Mouse (Mus musculus): ENCODE results near the gene Auts2. TPM values are rescaled to one million over a fixed set of nuclear protein-coding genes. Genes with fewer than 3 reads are reported as not detected.
"Not testable (repeated sequence)": the region's sequence is repeated elsewhere in the genome, so short reads cannot be mapped to it uniquely, and the experiment has no call there.

Gene Auts2
- 39.7 and 45.3 TPM in 2 replicates for polyA plus RNA-seq (2015; fragmentation: Nextera tagmentation; extraction: Ambion mirVana)

DNA sequence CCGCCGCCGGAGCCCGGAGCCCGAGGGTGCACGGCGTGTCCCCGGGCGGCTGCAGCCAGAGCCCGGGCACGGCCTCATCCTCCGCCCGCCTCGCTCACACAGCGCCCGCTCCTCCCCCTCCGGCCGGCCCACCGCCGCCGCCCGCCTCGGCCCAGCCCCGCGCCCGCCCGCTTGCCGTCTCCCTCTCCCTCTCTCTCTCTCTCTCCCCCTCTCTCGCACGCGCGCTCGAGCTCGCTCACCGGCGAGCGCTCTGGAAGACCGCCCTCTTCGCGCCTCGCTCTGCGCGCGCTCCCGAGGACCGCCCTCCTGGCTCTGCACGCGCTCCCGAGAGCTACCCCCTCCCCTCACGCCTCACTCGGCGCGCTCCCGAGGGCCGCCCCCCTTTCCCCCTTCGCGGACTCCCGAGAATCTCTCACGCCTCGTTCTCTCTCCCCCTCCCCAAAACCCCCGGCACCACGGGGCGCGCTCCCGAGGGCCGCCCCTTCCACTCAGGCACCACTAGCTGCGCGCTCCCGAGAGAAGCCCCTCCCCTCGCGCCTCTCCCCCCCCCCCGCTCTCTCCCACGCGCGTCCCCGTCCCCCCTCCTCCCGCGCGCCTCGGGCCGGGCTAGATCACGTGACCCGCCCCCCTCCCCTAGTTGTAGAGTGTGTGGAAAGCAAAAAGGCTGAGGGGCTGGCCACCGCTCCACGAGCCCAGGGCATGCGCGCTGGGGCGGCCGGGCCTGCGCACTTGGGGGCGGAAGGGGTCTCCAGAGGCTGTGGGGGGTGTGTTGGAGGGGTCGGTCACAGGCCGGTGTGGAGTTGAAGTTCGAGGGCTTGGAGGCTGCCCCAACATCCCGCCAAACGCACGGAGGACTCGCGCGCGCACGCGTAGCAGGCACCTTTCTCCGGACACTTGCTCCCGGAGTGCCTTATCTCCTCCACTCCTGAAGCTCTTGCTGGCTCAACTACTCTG, at the start of gene Auts2:
Gene Auts2, minus strand, starts transcription at position 227 of the 954 bp plus-strand sequence.
- Histone ChIP-seq H3K9ac (peak within 1 kb of the TSS; percentile 81), H3K27me3 (no peaks in the 10 kb centered on the region), H3K4me3 (replicated peaks) (peak within 1 kb of the TSS; percentile 78), H3K27ac (replicated peaks) (peak within 1 kb of the TSS; percentile 92), H3K36me3 (no peaks in the 10 kb centered on the region), H3K4me2 (replicated peaks) (peak within 1 kb of the TSS; percentile 82), H3K9me3 (replicated peaks) (no peaks in the 10 kb centered on the region), H3K4me1 (peaks cover 29% of the 10 kb centered on the region)
- peak; percentile 94 for ATAC-seq (ENCODE audit: insufficient number of reproducible peaks, low FRiP score, low TSS enrichment, low read depth)
- under 1% methylated on average over 97 of the region's 105 CpGs for WGBS

DNA sequence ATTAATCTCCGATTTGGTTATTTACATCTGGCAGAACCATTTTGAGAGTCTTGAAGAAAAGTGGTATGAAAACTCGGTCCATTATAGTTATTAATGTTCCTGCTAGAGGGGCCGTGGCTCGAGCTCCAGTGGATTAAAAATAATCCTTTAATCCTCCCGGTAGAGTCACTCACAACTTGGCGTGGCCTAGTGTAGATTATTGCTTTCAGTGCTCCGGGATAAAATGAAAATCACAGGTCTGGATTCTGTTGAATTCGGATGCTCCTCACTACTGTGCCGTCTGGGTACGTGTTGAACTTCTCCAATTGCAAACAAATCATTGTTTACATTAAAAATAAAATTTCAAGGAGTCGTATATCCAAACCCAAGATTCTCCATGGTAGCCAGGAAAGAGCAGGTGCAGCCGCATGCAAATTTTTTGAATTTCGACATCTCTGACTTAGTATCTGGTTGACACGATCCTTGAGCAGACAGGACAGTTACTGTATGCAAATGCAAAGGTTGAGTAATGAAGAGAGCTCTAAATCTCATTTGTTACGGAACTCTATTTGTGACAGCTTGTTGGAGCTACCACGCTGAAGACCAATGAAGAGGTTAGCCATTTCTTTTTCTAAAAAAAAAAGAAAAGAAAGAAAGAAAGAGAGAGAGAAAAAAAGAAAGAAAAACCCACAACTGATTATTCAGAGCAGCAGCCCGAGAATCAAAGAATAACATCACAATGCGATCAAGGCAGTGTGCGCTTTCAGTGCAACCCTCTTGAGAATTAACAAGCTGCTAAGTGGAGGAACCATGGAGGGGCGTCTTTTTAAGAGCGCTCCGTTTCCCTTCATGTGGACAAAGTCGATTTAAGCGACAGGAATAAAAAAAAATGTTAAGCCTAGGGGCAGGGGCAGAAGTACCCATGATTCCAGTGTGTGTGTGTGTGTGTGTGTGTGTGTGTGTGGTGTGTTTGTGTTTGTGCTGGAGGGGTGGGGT, 48.9 kb upstream of the Auts2 start:
- H3K9ac ChIP-seq: no peak overlapping the region
- ATAC-seq (ENCODE audit: insufficient number of reproducible peaks, low FRiP score, low TSS enrichment, low read depth): no peak
- H3K4me2 ChIP-seq (replicated peaks): no peak overlapping the region
- no peak overlapping the region for H3K4me3 ChIP-seq (replicated peaks)
- no peaks in the 10 kb centered on the region for H3K27me3 ChIP-seq
- no peaks in the 10 kb centered on the region for H3K4me1 ChIP-seq
- no peak overlapping the region for H3K27ac ChIP-seq (replicated peaks)
- H3K36me3 ChIP-seq: no peaks in the 10 kb centered on the region
- no peaks in the 10 kb centered on the region for H3K9me3 ChIP-seq (replicated peaks)
- 72% methylated on average over 24 of the region's 24 CpGs for WGBS

DNA sequence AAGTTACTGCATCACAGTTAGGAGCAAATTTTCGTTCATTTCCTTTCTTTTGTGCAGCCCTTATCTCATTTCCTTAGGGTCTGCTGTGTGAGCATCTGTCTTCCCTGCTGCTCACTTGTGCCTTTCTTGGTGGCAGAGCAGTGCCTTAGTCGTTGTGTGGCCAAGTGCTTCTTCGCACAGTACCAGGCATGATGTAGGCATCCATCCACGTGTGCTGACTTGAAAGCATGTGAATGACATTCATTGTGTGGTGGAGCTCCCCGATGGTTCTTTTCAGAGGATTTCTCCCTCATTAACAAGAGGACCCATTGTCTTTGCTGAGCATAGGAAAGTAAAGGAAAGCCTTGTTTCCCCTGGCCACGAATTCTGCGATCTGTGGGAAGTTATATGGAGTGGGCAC, 36.6 kb upstream of the Auts2 start:
- no peaks in the 10 kb centered on the region for H3K36me3 ChIP-seq
- ATAC-seq (ENCODE audit: insufficient number of reproducible peaks, low FRiP score, low TSS enrichment, low read depth): no peak
- no peaks in the 10 kb centered on the region for H3K27me3 ChIP-seq
- no peaks in the 10 kb centered on the region for H3K9me3 ChIP-seq (replicated peaks)
- WGBS: 34% methylated on average over 7 of the region's 7 CpGs
- no peak overlapping the region for H3K27ac ChIP-seq (replicated peaks)
- H3K4me1 ChIP-seq: no peaks in the 10 kb centered on the region
- H3K4me2 ChIP-seq (replicated peaks): no peak overlapping the region
- no peak overlapping the region for H3K9ac ChIP-seq
- no peak overlapping the region for H3K4me3 ChIP-seq (replicated peaks)

DNA sequence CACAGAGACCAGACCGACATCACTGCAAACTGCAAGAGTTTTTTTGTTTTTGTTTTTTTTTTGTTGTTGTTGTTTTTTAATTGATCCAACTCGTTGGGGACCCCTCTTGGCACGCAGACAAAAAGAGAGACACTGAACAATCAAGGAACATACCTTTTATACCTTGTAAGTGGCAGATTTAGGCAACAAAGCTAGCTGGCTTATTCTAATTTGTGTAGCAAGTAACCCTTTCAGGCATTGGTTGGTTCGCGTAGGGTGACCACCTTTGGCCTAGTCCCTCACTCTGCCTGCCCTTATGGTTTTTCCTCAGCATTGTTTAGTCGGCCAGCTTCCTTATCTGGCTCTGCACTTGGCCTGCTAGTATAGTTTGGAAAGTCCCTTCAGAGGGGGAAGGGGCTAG, 17.6 kb upstream of the Auts2 start:
- not testable (repeated sequence) for ATAC-seq (ENCODE audit: insufficient number of reproducible peaks, low FRiP score, low TSS enrichment, low read depth)

DNA sequence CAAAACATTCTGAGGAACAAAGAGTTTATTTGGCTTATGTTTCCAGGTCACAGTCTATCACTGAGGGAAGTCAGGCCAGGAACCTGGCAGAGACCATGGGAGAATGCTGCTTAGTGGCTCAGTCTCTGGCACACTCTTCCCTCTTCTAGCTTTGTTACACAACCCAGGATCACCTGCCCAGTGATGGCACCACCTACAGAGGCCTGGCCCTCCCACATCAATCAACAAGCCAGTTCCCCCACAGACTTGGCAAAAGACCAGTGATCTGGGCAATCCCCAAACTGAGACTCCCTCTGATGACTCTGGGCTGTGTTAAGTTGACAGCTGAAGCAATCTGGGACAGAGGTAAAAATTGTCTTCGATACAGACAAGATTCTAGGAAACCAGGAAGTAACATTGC, 2.6 kb upstream of the Auts2 start:
- no peak for ATAC-seq (ENCODE audit: insufficient number of reproducible peaks, low FRiP score, low TSS enrichment, low read depth)
- no peak overlapping the region for H3K4me2 ChIP-seq (replicated peaks)
- H3K36me3 ChIP-seq: no peaks in the 10 kb centered on the region
- 46% methylated on average over 1 of the region's 1 CpGs for WGBS
- no peak overlapping the region for H3K4me3 ChIP-seq (replicated peaks)
- H3K9me3 ChIP-seq (replicated peaks): no peaks in the 10 kb centered on the region
- H3K9ac ChIP-seq: no peak overlapping the region
- peaks cover 13% of the 10 kb centered on the region for H3K4me1 ChIP-seq
- H3K27me3 ChIP-seq: no peaks in the 10 kb centered on the region
- no peak overlapping the region for H3K27ac ChIP-seq (replicated peaks)

More for the DNA sequence above, 17.6 kb upstream of the Auts2 start:
- not testable (repeated sequence) for H3K9ac ChIP-seq; H3K9me3 ChIP-seq (replicated peaks); H3K4me3 ChIP-seq (replicated peaks); H3K27ac ChIP-seq (replicated peaks); H3K27me3 ChIP-seq; H3K36me3 ChIP-seq; H3K4me1 ChIP-seq; H3K4me2 ChIP-seq (replicated peaks)
- 80% methylated on average over 6 of the region's 6 CpGs for WGBS

DNA sequence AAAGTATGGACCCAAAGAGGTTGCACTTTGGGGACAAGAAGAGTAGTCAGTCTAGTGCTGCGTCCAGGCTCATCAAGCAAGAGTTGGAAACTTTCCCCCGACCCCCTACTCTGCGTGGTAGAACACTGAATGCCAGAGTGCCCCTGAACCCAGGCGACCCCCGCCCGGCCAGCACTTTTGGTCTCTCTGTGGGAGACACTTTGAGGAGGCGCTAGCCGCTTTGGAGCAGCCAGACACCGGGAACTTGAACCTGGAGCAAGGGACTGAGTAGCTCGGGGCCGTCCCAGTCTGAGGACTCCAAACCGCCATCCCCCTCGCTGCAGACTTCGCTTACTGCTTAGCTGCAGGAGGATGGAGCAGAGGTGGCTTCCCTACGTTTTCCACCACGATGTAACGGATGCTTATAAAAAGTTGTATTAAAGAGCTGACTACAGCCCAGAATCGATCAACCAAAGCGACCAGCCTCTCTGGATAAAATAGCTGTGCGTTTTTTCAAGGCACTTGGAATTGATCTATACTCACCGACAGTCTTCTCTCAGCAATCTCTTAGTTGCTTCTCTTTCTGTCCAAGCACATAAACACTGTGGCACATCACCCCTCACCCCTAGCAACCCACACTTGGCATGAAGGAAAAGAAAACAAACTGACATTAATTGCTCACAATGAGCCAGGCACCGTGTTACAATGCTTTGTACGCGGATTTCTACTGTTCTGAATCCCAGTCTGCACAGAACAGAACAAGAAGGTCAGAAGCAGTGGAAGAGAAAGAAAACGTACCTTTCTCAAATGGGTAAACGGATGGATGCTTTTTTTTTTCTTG, 1.2 kb upstream of the Auts2 start:
- Histone ChIP-seq H3K9ac (no peak overlapping the region), H3K4me3 (replicated peaks) (peak overlapping the region; percentile 78), H3K36me3 (no peaks in the 10 kb centered on the region), H3K27me3 (no peaks in the 10 kb centered on the region), H3K4me1 (peaks cover 26% of the 10 kb centered on the region), H3K27ac (replicated peaks) (peak overlapping the region; percentile 92), H3K4me2 (replicated peaks) (peak overlapping the region; percentile 82), H3K9me3 (replicated peaks) (no peaks in the 10 kb centered on the region)
- 7% methylated on average over 26 of the region's 26 CpGs for WGBS
- ATAC-seq (ENCODE audit: insufficient number of reproducible peaks, low FRiP score, low TSS enrichment, low read depth): no peak

DNA sequence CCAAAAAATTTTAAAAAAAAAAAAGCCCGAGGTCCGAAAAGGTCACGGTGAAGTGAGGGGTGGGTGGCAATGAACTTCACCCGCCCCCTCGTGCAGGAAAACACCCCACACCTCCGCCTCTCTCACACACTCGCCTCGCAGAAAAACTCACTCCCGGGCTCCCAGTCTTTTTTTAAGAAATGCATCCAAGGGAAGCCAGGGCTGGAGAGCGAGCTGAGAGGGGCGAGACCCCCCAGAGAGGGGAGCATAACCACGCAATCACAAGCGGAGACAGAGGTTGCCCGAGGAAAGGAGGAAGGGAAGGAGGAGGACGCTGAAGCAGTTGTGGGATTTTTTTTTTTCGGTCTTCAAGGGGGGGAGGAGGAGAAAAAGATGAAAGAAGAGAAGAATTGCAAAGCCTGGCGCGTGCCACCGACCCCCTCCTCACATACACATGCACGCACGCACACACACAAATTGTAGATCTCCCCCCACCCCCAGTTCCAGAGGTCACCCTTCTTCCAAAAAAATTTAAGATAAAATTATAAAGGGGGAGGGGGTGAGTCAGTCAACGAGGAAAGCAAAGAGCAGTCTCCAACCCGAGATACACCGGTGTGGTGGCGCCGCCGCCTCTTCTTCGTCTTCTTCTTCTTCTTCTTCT, 643 bp downstream of the Auts2 start:
- Histone ChIP-seq H3K36me3 (no peaks in the 10 kb centered on the region), H3K9ac (peak overlapping the region; percentile 81), H3K4me2 (replicated peaks) (peak overlapping the region; percentile 82), H3K4me1 (peaks cover 29% of the 10 kb centered on the region), H3K4me3 (replicated peaks) (peak overlapping the region; percentile 78), H3K27ac (replicated peaks) (peak overlapping the region; percentile 92), H3K27me3 (no peaks in the 10 kb centered on the region), H3K9me3 (replicated peaks) (no peaks in the 10 kb centered on the region)
- peak; percentile 6; the same call in 1 of the 2 replicates for ATAC-seq (ENCODE audit: insufficient number of reproducible peaks, low FRiP score, low TSS enrichment, low read depth)
- WGBS: under 1% methylated on average over 28 of the region's 28 CpGs

DNA sequence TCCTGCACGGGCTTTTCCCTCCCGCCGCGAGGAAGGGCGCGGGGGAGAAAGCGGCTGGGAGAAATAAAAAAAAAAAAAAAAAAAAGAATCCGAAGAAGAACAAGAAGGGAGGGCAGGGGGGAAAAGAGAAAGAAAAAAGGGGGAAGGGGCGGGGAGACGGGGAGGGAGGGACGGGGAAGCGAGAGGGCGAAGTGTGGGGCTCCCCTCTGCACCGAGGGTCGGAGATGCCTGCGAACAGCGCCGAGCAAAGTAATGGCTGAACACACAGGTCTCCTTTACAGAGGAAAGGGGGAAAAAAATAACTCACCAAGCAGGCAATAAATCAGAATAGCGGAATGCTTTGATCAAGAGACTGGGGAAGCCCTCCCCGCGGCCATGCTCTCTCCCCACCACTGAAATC, 1.2 kb downstream of the Auts2 start:
- no peaks in the 10 kb centered on the region for H3K36me3 ChIP-seq
- H3K4me2 ChIP-seq (replicated peaks): peak overlapping the region; percentile 82
- WGBS: under 1% methylated on average over 19 of the region's 21 CpGs
- H3K27me3 ChIP-seq: no peaks in the 10 kb centered on the region
- no peaks in the 10 kb centered on the region for H3K9me3 ChIP-seq (replicated peaks)
- no peak for ATAC-seq (ENCODE audit: insufficient number of reproducible peaks, low FRiP score, low TSS enrichment, low read depth)
- H3K9ac ChIP-seq: peak overlapping the region; percentile 81
- H3K4me1 ChIP-seq: peaks cover 29% of the 10 kb centered on the region
- H3K4me3 ChIP-seq (replicated peaks): peak overlapping the region; percentile 78
- H3K27ac ChIP-seq (replicated peaks): peak overlapping the region; percentile 92

DNA sequence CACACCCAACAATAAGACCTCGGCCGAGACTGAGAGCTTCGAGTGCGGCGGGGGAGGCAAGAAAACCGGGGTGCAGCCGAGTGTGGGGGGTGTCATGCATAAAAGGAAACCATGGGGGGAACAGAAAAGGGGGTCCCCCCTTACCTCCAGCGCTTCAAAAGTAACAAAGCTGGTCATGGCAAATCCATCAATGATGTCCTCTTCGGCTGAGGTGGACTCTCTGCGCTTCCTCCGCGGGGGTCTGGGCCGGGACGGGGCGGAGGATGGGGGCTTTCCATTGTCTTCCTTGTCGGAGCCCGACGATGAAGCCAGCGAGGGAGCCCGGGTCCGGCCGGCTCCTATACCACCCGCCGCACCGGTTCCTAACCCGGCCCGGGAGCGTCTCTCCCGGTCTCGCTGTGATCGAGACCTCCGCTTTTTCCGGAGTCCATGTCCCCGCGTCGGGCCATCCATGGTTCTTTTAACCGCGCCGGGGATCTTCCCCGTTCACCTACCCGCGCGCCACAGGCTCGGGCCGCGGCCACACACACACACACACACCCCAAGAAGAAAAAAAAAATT, 1.7 kb downstream of the Auts2 start:
- Histone ChIP-seq H3K27ac (replicated peaks) (peak overlapping the region; percentile 92), H3K36me3 (no peaks in the 10 kb centered on the region)
- no peak for ATAC-seq (ENCODE audit: insufficient number of reproducible peaks, low FRiP score, low TSS enrichment, low read depth)

DNA sequence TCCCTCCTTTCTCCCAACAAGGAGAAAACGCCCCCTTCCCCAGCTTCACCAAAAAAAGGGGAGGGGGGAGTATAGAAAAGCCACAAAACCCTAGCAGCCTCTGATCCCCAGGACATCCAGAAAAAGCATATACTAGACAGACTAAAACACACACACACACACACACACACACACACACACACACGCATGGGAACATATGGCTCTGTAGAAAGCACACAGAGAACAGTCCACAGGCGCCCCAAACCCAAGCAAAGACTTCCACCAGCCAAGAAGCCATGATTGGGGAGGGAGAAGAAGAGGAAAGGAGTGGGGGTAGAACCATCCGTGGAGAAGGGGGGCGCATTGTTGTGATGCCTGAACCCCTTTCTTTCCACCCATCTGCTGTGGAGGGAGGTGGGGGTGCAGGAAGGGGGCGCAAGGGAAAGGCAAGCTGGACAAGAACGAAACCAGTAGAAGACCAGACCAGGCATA, 2.3 kb downstream of the Auts2 start:
- H3K4me2 ChIP-seq (replicated peaks): peak overlapping the region; percentile 82
- peaks cover 29% of the 10 kb centered on the region for H3K4me1 ChIP-seq
- no peaks in the 10 kb centered on the region for H3K36me3 ChIP-seq
- no peaks in the 10 kb centered on the region for H3K9me3 ChIP-seq (replicated peaks)
- H3K9ac ChIP-seq: peak overlapping the region; percentile 81
- H3K27ac ChIP-seq (replicated peaks): peak overlapping the region; percentile 92
- WGBS: 3% methylated on average over 6 of the region's 7 CpGs
- H3K4me3 ChIP-seq (replicated peaks): peak overlapping the region; percentile 78
- no peaks in the 10 kb centered on the region for H3K27me3 ChIP-seq
- ATAC-seq (ENCODE audit: insufficient number of reproducible peaks, low FRiP score, low TSS enrichment, low read depth): no peak

More for the DNA sequence above, 1.7 kb downstream of the Auts2 start:
- WGBS: under 1% methylated on average over 46 of the region's 46 CpGs
- peak overlapping the region; percentile 82 for H3K4me2 ChIP-seq (replicated peaks)
- no peaks in the 10 kb centered on the region for H3K9me3 ChIP-seq (replicated peaks)
- peak overlapping the region; percentile 81 for H3K9ac ChIP-seq
- peak overlapping the region; percentile 78 for H3K4me3 ChIP-seq (replicated peaks)
- H3K27me3 ChIP-seq: no peaks in the 10 kb centered on the region
- peaks cover 29% of the 10 kb centered on the region for H3K4me1 ChIP-seq

All from embryonic facial prominence, embryonic 15.5 days (tissue).